Mouse (Mus musculus) liver, embryonic 16.5 days (tissue): Measurements from ENCODE around the gene Capg. TPM values are rescaled to one million over a fixed set of nuclear protein-coding genes. Genes with fewer than 3 reads are reported as not detected.

Experiments
- ATAC-seq: fragments of 200-750 bp; cut with Nextera tagmentation; 2 replicates; pipeline ENCODE4 v1.8.0; 2017; ENCODE audit warnings: low read depth, mild to moderate bottlenecking, moderate number of reproducible peaks, moderate library complexity
- H3K27ac ChIP-seq: fragments of 300-500 bp; sonication (generic); 2 replicates; pipeline ENCODE4 v1.5.1; 2014; ENCODE audit warnings: mild to moderate bottlenecking, low read length
- H3K27me3 ChIP-seq: fragments of 300-500 bp; sonication (generic); 2 replicates; pipeline ENCODE4 v1.6.1; 2014; ENCODE audit warnings: low read depth, low read length, mixed read lengths; ENCODE audit not compliant: control insufficient read depth, insufficient read depth
- H3K36me3 ChIP-seq: fragments of 300-500 bp; sonication (generic); 2 replicates; pipeline ENCODE4 v1.6.1; 2014; ENCODE audit warnings: mild to moderate bottlenecking; ENCODE audit not compliant: control insufficient read depth, insufficient read depth
- H3K4me1 ChIP-seq: fragments of 300-500 bp; sonication (generic); 2 replicates; pipeline ENCODE4 v1.6.1; 2014; ENCODE audit warnings: low read depth, low read length, mixed read lengths; ENCODE audit not compliant: control insufficient read depth
- H3K4me2 ChIP-seq: fragments of 300-500 bp; sonication (generic); 2 replicates; pipeline ENCODE4 v1.6.1; 2014; ENCODE audit warnings: low read depth, low read length, mixed read lengths
- H3K4me3 ChIP-seq: fragments of 300-500 bp; sonication (generic); 2 replicates; pipeline ENCODE4 v1.5.1; 2014; ENCODE audit warnings: low read depth, mild to moderate bottlenecking, low read length
- H3K9ac ChIP-seq: fragments of 300-500 bp; sonication (generic); 2 replicates; pipeline ENCODE4 v1.6.1; 2014; ENCODE audit warnings: low read depth, low read length
- H3K9me3 ChIP-seq: fragments of 300-500 bp; sonication (generic); replicated peaks from 2 replicates; pipeline ENCODE4 v1.6.1; 2016; ENCODE audit warnings: low read length; ENCODE audit not compliant: control insufficient read depth
- WGBS: fragments of 180-500 bp; shearing (Covaris S2); extraction: QIAGEN DNeasy Blood & Tissue Kit; methylation state at CpG from one replicate; pipeline ENCODE4 v1.1.7; 2014; ENCODE audit not compliant: insufficient replicate concordance; 5-methylcytosine and 5-hydroxymethylcytosine counted together
- polyA plus RNA-seq: library from polyadenylated mRNA; unstranded; fragments of >200 nt; fragmentation: Nextera tagmentation; extraction: Ambion mirVana; gene quantifications from 2 replicates; pipeline ENCODE4 v1.2.1, GENCODE M21; 2015

Gene Capg
- polyA plus RNA-seq, 1 experiment from 2014 or later, result 20.3 TPM

- Histone ChIP-seq H3K27me3 (no peaks in the 10 kb centered on the region), H3K9me3 (no peaks in the 10 kb centered on the region), H3K27ac (no peak overlapping the region), H3K4me2 (no peak overlapping the region), H3K36me3 (no peaks in the 10 kb centered on the region; the same call in 1 of the 2 replicates), H3K4me1 (no peaks in the 10 kb centered on the region; the same call in 1 of the 2 replicates), H3K9ac (no peak overlapping the region), H3K4me3 (no peak overlapping the region)
- ATAC-seq, result no peak
- WGBS, result 73% methylated on average over 10 of the region's 10 CpGs
Measured at GRCm38 (mm10) chr6:72570644-72571397, 26.6 kb downstream of the Capg start.

DNA sequence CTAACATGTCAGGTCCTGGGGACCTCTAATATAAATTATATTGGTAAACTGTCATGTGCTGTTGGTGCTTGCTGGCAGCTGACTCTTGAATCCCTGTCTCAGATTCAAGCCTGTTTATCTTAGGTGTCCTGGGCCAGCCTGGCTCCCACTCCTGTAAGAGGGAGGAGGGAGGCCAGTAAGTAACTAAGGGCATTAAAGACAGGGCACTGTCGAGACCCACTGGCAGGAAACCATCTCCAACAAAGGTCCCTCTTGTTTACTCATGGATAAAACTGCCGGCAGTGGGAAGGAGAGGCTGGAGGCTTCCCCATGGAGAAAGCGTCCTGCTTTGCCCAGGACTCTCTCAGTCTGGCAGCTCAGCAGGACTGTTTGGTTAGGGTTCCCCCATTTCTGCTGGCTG lies 27.6 kb downstream of the Capg start:
- no peaks in the 10 kb centered on the region for H3K27me3 ChIP-seq
- no peaks in the 10 kb centered on the region for H3K4me1 ChIP-seq
- no peak overlapping the region for H3K9ac ChIP-seq
- no peaks in the 10 kb centered on the region; the same call in 1 of the 2 replicates for H3K36me3 ChIP-seq
- no peak overlapping the region for H3K27ac ChIP-seq
- no peak for ATAC-seq
- 57% methylated on average over 3 of the region's 3 CpGs for WGBS
- no peaks in the 10 kb centered on the region for H3K9me3 ChIP-seq
- no peak overlapping the region for H3K4me3 ChIP-seq
- H3K4me2 ChIP-seq, result no peak overlapping the region

- Histone ChIP-seq H3K27me3 (no peaks in the 10 kb centered on the region), H3K27ac (no peak overlapping the region), H3K9me3 (no peaks in the 10 kb centered on the region), H3K4me3 (no peak overlapping the region), H3K9ac (no peak overlapping the region), H3K4me1 (no peaks in the 10 kb centered on the region), H3K4me2 (no peak overlapping the region), H3K36me3 (no peaks in the 10 kb centered on the region)
- WGBS, result 73% methylated on average over 3 of the region's 3 CpGs
- no peak for ATAC-seq
Measured at GRCm38 (mm10) chr6:72576041-72576440, 31.9 kb downstream of the Capg start.

GRCm38 (mm10) chr6:72581625-72582382 lies 37.6 kb downstream of the Capg start:
- ATAC-seq, result no peak
- Histone ChIP-seq H3K4me1 (no peaks in the 10 kb centered on the region; the same call in 1 of the 2 replicates), H3K27ac (no peak overlapping the region), H3K4me3 (no peak overlapping the region), H3K9ac (no peak overlapping the region), H3K9me3 (no peaks in the 10 kb centered on the region), H3K36me3 (no peaks in the 10 kb centered on the region), H3K4me2 (no peak overlapping the region), H3K27me3 (no peaks in the 10 kb centered on the region)
- WGBS, result 54% methylated on average over 11 of the region's 11 CpGs

DNA sequence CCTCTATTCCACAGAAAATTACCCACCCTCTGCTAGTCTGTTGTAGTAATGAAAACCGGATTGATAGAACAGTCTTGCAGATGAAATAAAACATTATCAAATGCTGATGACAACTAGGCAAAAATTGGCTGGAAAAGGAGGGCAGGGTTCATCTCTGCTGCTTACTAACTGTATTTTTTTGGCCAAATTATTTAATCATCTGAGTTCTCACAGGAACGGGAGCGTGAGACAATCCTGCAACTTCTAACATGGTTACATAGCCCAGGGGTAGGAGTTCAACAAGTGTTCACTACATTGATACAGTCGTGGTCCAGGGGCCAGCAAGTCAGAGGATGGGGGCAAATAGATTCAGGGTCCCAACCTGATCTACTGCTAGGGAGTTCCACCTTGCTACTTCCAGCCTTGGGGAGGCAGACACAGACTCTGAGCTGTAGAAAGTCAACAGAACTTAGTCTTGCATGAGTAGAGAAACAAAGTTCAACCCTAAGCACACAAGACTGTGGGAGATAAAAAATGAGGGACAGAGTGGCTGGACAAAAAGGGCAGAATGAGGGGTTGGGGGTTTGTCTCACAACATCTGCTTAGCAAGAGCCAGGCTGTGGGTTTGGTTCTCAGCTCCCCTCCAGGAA lies 39.1 kb downstream of the Capg start:
- ATAC-seq, result peak; percentile 24; the same call in 1 of the 2 replicates
- H3K4me1 ChIP-seq, result no peaks in the 10 kb centered on the region; the same call in 1 of the 2 replicates
- no peak overlapping the region for H3K27ac ChIP-seq
- H3K9ac ChIP-seq, result no peak overlapping the region
- no peak overlapping the region for H3K4me2 ChIP-seq
- no peaks in the 10 kb centered on the region for H3K9me3 ChIP-seq
- H3K36me3 ChIP-seq, result no peaks in the 10 kb centered on the region
- no peaks in the 10 kb centered on the region for H3K27me3 ChIP-seq
- WGBS, result 61% methylated on average over 4 of the region's 4 CpGs
- no peak overlapping the region for H3K4me3 ChIP-seq

DNA sequence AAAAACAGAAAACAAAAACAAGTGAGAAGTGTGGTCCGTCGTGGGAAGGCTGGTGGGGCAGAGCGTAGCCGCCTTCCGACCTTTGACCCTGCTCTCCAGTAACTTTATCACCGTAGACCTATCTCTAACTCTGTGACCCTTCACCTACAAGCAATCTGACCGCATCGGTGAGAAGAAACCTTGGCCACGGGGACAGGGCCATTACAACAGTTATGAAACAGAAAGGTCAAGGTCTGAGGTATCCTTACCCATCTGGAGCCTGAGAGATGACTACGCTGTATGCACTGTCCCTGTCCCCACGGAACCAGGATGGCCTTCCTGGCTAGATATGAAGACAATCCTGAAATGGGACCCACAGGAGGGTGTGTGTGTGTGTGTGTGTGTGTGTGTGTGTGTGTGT lies 40.0 kb downstream of the Capg start:
- H3K36me3 ChIP-seq, result no peaks in the 10 kb centered on the region
- peak; percentile 59 for ATAC-seq
- 63% methylated on average over 11 of the region's 11 CpGs for WGBS
- no peak overlapping the region for H3K9ac ChIP-seq
- no peaks in the 10 kb centered on the region; the same call in 1 of the 2 replicates for H3K4me1 ChIP-seq
- no peaks in the 10 kb centered on the region for H3K9me3 ChIP-seq
- H3K4me3 ChIP-seq, result no peak overlapping the region
- no peak overlapping the region for H3K4me2 ChIP-seq
- H3K27me3 ChIP-seq, result no peaks in the 10 kb centered on the region
- H3K27ac ChIP-seq, result no peak overlapping the region

- Histone ChIP-seq H3K36me3 (no peaks in the 10 kb centered on the region), H3K9ac (no peak overlapping the region), H3K27me3 (no peaks in the 10 kb centered on the region), H3K27ac (no peak overlapping the region), H3K4me3 (no peak overlapping the region), H3K9me3 (no peaks in the 10 kb centered on the region), H3K4me2 (no peak overlapping the region), H3K4me1 (no peaks in the 10 kb centered on the region; the same call in 1 of the 2 replicates)
- 61% methylated on average over 3 of the region's 3 CpGs for WGBS
- no peak for ATAC-seq
Measured at GRCm38 (mm10) chr6:72586701-72587100, 42.5 kb downstream of the Capg start.

DNA sequence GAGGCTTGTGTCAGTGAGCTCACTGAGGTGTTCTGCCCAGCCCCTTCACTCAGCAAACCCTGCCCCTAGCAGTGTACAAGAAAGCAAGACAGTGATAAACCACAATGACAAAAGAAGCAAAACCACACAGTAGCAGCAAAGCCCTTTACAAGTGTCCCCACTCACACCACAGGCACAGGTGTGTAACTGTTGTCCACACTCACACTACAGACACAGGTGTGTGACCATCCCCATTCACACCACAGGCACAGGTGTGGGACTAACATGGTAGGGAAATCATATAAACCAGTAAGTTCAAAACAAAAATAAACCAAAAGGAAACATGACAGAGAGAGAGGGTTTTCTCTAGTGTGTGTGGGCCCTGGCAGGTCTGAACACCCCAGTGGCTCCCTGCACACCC lies 44.1 kb downstream of the Capg start:
- Histone ChIP-seq H3K4me3 (no peak overlapping the region), H3K27me3 (no peaks in the 10 kb centered on the region), H3K9ac (no peak overlapping the region), H3K36me3 (no peaks in the 10 kb centered on the region), H3K4me2 (no peak overlapping the region), H3K9me3 (no peaks in the 10 kb centered on the region), H3K4me1 (no peaks in the 10 kb centered on the region; the same call in 1 of the 2 replicates), H3K27ac (no peak overlapping the region)
- no peak for ATAC-seq

- H3K9me3 ChIP-seq, result no peaks in the 10 kb centered on the region
- no peaks in the 10 kb centered on the region for H3K27me3 ChIP-seq
- H3K36me3 ChIP-seq, result no peaks in the 10 kb centered on the region
- H3K27ac ChIP-seq, result no peak overlapping the region
- no peak overlapping the region for H3K9ac ChIP-seq
- no peak overlapping the region for H3K4me3 ChIP-seq
- ATAC-seq, result no peak
- H3K4me2 ChIP-seq, result no peak overlapping the region
- no peaks in the 10 kb centered on the region for H3K4me1 ChIP-seq
Measured at GRCm38 (mm10) chr6:72590111-72590510, 45.9 kb downstream of the Capg start.
